Mouse (Mus musculus): Measurements from ENCODE around the gene Gm13698.
"Not testable (repeated sequence)": the region's sequence is repeated elsewhere in the genome, so short reads cannot be mapped to it uniquely, and the experiment has no call there.

Gm13698 gene

GRCm38 (mm10) chr2:83955393-83955792, at the start of gene Gm13698:
Gene Gm13698, plus strand, starts transcription at chr2:83955693.
- in situ Hi-C loops (cut with MboI, MseI) = loop anchor here (25.0 kb wide), 1 partner anchor 293 kb away; no protein-coding TSS in a partner anchor

- in situ Hi-C loops (cut with MboI, MseI) = no loop called here
Observed at GRCm38 (mm10) chr2:83929478-83930088, 25.9 kb upstream of the Gm13698 start.

- in situ Hi-C loops (cut with MboI, MseI) = loop anchor here (5.0 kb wide), 1 partner anchor 41 kb away; the partner anchor contains the start of gene Gm13697
Observed at GRCm38 (mm10) chr2:83940931-83941361, 14.5 kb upstream of the Gm13698 start, which contains the start of gene Zswim2. Gene Zswim2, minus strand, starts transcription at chr2:83941228.

DNA sequence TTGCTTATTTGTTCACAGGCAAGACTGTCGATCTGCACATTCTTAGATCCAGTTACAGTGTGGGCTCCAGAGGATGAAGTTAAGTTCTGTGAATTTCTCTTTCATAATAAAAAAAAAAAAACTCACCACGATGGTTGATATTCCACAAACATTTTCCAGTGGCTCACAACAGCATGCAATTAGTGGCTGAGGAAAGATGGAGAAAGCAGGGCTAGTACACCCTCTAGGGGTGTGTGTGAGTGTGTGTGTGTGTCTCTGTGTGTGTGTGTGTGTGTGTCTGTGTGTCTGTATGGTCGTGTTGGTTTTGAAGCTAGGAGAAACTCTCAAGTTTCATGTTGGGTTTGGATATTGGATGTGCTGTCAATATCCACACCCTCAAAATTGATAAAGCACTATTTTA, 14.1 kb upstream of the Gm13698 start:
- in situ Hi-C loops (cut with MboI, MseI) = loop anchor here (5.0 kb wide), 1 partner anchor 41 kb away; the partner anchor contains the start of gene Gm13697

- in situ Hi-C loops (cut with MboI, MseI) = loop anchor here (5.0 kb wide), 1 partner anchor 41 kb away; the partner anchor contains the start of gene Gm13697
Observed at GRCm38 (mm10) chr2:83941792-83942191, 13.7 kb upstream of the Gm13698 start.

DNA sequence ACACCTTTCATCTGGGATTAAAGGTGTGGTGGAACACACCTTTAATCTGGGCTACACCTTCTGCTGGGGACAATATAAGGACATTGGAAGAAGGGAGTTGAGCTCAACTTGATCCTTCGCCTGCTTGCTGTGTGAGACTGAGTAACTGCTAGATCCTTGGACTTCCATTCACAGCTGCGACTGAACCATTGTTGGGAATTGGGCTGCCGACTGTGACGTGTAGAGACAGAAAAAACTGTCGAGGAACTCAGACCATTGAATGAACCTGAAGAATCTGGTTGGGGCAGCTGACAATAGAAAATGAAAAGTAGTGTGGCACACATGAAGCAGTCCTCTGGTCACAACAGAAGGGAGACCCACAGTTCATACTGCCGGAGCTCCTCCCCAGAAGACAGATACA, 5.7 kb downstream of the Gm13698 start, which contains the start of gene Gm13693:
Gene Gm13693, plus strand, starts transcription at position 301 of the 400 bp plus-strand sequence.
- in situ Hi-C loops (cut with MboI, MseI) = loop anchor here (25.0 kb wide), 1 partner anchor 299 kb away; no protein-coding TSS in a partner anchor

DNA sequence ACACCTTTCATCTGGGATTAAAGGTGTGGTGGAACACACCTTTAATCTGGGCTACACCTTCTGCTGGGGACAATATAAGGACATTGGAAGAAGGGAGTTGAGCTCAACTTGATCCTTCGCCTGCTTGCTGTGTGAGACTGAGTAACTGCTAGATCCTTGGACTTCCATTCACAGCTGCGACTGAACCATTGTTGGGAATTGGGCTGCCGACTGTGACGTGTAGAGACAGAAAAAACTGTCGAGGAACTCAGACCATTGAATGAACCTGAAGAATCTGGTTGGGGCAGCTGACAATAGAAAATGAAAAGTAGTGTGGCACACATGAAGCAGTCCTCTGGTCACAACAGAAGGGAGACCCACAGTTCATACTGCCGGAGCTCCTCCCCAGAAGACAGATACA, 11.5 kb downstream of the Gm13698 start, which contains the start of gene Gm13695:
Gene Gm13695, plus strand, starts transcription at position 301 of the 400 bp plus-strand sequence.
- in situ Hi-C loops (cut with MboI, MseI) = loop anchor here (5.0 to 25.0 kb wide), 2 partner anchors 45 to 305 kb away; no protein-coding TSS in a partner anchor

DNA sequence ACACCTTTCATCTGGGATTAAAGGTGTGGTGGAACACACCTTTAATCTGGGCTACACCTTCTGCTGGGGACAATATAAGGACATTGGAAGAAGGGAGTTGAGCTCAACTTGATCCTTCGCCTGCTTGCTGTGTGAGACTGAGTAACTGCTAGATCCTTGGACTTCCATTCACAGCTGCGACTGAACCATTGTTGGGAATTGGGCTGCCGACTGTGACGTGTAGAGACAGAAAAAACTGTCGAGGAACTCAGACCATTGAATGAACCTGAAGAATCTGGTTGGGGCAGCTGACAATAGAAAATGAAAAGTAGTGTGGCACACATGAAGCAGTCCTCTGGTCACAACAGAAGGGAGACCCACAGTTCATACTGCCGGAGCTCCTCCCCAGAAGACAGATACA, 17.3 kb downstream of the Gm13698 start, which contains the start of gene Gm13696:
Gene Gm13696, plus strand, starts transcription at position 301 of the 400 bp plus-strand sequence.
- in situ Hi-C loops (cut with MboI, MseI) = loop anchor here (25.0 kb wide), 1 partner anchor 311 kb away; no protein-coding TSS in a partner anchor

DNA sequence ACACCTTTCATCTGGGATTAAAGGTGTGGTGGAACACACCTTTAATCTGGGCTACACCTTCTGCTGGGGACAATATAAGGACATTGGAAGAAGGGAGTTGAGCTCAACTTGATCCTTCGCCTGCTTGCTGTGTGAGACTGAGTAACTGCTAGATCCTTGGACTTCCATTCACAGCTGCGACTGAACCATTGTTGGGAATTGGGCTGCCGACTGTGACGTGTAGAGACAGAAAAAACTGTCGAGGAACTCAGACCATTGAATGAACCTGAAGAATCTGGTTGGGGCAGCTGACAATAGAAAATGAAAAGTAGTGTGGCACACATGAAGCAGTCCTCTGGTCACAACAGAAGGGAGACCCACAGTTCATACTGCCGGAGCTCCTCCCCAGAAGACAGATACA, 23.1 kb downstream of the Gm13698 start, which contains the start of gene Gm13694:
Gene Gm13694, plus strand, starts transcription at position 301 of the 400 bp plus-strand sequence.
- in situ Hi-C loops (cut with MboI, MseI) = not testable (repeated sequence)

DNA sequence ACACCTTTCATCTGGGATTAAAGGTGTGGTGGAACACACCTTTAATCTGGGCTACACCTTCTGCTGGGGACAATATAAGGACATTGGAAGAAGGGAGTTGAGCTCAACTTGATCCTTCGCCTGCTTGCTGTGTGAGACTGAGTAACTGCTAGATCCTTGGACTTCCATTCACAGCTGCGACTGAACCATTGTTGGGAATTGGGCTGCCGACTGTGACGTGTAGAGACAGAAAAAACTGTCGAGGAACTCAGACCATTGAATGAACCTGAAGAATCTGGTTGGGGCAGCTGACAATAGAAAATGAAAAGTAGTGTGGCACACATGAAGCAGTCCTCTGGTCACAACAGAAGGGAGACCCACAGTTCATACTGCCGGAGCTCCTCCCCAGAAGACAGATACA, 28.9 kb downstream of the Gm13698 start, which contains the start of gene Gm13697:
Gene Gm13697, plus strand, starts transcription at position 301 of the 400 bp plus-strand sequence.
- in situ Hi-C loops (cut with MboI, MseI) = loop anchor here (5.0 kb wide), 1 partner anchor 42 kb away; the partner anchor contains the start of gene Zswim2

- in situ Hi-C loops (cut with MboI, MseI) = not testable (repeated sequence)
Observed at GRCm38 (mm10) chr2:83990253-83990652, 34.8 kb downstream of the Gm13698 start, which contains the start of gene Gm13691. Gene Gm13691, plus strand, starts transcription at chr2:83990553.

DNA sequence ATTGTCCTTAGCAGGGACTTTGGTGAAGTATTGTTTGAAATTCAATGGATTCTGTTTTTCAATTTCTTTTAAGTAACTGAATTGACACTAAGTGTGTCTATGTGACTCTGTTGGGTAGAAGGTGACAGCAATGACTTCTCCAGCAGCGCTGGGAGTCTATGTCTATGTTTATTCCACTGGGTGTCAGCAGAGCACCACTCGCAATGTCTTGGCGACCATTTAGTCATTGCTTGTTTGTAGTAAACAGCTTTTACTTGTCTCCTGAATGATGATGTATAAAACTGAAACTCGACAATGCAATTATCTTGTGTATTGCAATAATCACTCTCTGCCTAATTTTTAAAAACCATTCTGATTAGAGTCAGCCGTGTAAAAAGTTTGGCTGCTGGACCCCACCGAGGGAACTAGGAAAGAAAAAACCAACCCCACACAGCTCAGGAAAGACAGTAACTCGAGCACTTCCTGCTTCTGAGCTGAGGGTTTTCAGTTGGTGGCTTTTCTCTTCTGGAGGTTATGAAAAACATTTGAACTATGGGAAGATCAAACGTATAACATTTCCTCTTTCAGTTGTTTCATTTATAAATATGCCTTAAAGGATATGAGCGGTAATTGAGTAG, 38.3 kb downstream of the Gm13698 start:
- in situ Hi-C loops (cut with MboI, MseI) = not testable (repeated sequence)

GRCm38 (mm10) chr2:83994526-83994925, 39.0 kb downstream of the Gm13698 start:
- in situ Hi-C loops (cut with MboI, MseI) = not testable (repeated sequence)

Data from T-helper 2 cell (primary cell).